Mouse (Mus musculus): ENCODE results near the gene Zfand5.

Gene Zfand5

DNA sequence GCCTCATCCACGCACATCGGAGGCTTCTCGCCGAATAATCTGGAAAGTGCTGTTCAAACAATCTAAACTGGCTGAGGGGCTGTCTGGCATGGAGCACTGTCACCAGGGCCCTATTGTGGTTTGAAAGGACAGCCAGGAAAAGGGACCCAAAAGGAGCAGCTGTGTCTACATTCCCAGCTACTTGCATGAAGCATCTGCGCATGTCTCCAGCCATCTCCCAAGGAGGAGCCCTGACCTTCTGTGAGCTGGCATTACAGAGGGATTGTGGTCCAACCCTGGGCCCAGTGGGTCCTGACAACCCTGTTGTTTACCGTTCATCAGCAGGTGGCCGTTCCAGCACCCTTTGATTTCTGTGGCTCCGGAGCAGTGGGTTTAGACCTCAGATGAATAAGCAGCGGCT, 56.9 kb downstream of the Zfand5 start:
- no peak for DNase-seq (ENCODE audit: low read depth, low spot score)

DNA sequence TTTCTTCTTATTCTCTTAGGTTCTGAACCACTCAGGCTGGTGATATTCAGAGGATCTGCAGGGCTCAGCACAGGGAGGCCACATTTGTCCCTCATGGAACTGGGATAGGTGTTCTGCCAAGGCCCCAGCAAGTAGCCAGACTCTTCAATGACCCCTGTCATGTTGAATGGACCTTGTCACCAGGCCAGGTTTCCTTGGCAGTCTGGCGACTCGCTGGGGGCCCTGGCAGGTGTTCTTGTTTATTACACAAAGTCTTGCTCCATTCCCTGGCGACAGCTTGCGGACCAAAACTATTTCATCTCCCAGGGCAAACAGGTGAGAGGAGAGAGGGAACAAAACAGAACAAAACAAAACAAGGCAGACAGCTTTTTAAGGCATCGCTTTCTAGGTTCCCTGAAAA, 57.7 kb downstream of the Zfand5 start:
- no peak for DNase-seq (ENCODE audit: low read depth, low spot score)

DNA sequence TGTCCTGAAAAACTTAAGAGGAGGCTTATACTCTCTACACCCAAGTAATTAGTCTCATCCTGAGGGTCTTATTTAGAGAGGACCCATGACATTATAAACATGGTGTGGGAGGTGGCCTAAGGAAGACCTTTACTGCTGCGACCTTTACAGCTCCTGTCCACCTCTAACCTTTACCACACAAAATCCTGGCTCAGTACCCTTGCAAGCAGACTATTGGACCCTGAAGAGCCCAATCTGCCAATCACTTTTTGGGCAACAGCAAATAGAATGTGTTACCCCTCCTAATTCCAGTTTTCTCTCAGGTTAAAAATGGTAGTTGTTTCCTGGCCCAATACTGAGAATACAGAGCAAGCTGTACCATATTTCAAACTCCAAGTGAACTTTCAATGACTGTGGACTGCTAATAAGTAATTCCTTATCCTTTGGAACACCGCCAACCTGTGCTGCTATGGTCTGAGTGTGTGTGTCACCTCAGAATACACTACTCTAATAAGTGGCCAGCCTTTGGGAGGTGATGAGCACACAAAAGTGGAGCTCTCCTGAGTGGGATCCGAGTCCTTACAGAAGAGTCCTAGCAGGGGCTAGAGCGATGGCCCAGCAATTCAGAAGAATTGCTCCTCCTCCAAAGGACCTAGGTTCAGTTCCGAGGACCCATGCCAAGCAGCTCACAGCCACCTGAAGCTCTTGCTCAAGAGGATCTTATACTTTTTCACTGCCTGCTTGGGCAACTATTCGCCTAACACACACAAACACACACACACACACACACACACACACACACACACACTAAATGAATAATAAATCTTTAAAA, 58.4 kb downstream of the Zfand5 start:
- no peak for DNase-seq (ENCODE audit: low read depth, low spot score)

DNA sequence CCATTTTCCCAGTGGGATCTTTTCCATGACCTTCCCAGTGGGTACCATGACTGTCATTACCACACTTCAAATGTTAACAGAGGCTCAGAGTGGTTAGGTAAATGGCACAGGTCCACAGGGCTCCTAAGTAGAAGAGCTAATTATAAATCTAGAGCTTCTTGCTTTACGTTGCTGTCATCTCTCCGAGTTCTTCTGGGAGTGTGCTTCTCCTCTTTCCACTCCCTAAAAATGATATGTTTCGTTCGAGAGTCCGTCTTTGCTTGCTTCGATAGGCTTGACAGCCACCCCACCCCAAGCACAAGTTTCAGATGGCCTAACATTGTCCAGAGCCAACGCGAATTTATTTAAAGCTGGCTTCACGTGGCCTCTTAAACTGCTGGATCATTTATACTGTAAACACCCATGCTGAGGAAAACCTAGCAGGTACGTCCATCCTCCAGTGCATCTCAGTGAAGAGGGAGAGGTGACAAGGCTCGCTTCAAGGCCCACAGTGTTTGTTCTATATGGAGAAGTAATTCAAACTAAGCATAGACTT, 59.6 kb downstream of the Zfand5 start:
- no peak for DNase-seq (ENCODE audit: low read depth, low spot score)

Data from retina, postnatal 7 days (tissue).